Mouse (Mus musculus): ENCODE measurements around the gene Hscb. TPM values are rescaled to one million over a fixed set of nuclear protein-coding genes. Genes with fewer than 3 reads are reported as not detected.
A peak's percentile ranks its signal among the peaks of the same experiment; 100 is the strongest.
"Not testable (repeated sequence)": the region's sequence is repeated elsewhere in the genome, so short reads cannot be mapped to it uniquely, and the experiment has no call there.

The Hscb gene
- 10 to 100 TPM; 21.2 to 27.7 TPM for total RNA-seq (2021)
- long read RNA-seq, experiment 1, transcript Hscb-201 (6 exons, 804 nt) = major isoform, 14 of 20 reads
- long read RNA-seq, experiment 1, partial matches to known transcripts = 1 of 20 reads
- long read RNA-seq, experiment 1, other reads (novel, unspliced or antisense) = 2 of 20 reads
- long read RNA-seq, experiment 2, transcript Hscb-201 (6 exons, 804 nt) = major isoform, 19 of 26 reads
- long read RNA-seq, experiment 2, partial matches to known transcripts = 4 of 26 reads
- long read RNA-seq, experiment 2, other reads (novel, unspliced or antisense) = 2 of 26 reads

DNA sequence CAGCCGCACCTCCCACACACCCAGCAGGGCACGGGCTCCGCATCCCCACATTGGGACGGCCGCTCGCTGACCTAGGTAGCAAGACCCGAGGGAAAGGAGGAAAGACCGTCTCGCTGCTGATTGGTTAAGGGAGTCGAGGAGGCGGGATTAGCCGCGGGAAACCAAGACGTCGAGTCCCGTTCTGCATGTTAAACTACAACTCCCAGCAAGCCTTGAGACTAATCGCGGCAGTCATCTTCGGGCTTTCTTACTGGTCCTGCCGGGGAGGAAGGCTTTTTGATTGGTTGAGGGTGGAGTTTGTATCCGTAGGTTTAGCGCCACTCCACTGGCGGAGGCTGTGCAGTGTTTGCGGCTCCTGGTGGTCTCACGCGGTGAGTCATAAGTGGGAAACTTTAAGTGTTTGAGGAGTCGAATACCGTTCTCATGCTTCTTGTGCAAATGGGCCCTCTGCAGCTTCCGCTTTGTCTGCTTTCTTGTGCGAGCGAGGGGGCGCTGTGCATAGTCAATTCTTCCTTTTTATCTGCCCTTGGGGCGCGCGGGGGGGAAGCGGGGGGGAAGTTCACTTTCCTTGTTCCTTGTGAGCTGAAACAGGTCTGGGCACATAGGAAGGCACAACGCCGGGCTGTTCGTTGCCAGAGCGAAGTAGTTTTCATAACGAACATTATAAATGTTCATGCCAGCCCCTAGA lies at the start of gene Hscb, which contains the start of gene Chek2:
TSS of gene Hscb (minus strand) at position 100 of the 688 bp plus-strand sequence.
TSS of gene Chek2 (plus strand) at position 302 of the 688 bp plus-strand sequence.
- DNase-seq = peak; percentile 96

DNA sequence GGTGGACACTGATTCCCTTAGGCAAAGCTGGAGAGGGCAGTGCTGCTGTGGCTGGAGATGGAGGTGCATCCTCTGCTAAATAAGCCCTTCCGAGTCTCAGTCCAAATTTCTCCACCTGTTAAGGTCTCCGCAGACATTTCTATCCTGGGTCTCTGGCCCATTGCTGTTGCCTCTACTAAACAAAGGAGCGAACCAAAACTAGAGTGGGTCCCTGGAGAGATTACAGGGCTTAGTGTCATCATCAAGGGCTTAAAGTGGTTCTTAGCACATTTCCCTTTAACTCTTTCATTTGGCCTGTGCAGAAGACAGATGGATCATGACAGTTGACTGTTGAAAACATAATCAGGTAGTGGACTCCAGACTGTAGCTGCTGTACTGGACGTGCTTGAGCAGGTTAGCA lies 49.0 kb upstream of the Hscb start:
- no peak for DNase-seq

DNA sequence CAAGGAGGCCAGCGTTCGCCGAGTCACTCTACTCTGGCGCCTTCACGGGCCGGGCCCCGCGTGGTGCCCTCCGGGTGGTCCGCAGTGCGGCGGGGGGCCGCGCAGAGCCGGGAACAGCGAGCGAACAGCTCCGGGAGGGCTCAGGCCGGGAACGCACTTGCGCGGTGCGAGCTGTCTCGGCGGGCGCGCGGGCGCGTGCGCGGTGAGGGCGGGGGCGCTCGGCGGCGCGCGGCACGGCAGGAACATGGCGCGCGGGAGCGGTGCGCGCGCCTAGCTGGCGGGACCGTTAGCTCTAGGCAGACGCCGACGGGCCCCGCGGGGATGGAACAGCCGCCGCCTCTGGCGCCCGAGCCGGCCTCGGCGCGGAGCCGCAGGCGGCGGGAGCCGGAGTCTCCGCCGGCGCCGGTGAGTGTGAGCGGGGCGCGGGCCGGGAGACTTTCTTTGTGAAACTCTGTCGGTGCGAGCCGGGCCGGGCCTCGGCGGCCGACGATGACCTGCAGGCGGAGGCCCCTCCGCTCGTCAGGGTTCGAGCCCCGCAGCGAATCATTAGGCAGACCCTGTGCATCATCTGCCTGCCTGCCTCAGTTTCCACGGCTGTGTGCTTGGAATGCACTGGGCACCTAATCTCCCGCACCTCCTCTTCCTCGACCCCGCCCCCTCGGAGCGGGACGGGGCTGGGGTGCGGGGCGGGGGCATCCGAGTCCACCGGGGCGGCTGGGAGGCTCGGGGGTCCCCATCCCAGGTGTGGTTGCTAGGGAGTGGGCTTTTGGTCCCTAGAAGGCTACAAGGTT lies 40.2 kb upstream of the Hscb start, which contains the start of gene Ttc28:
TSS of gene Ttc28 (plus strand) at position 220 of the 791 bp plus-strand sequence.
- peak; percentile 94 for DNase-seq

- DNase-seq = no peak
Measured at GRCm38 (mm10) chr5:110879042-110879441, 39.5 kb upstream of the Hscb start.

DNA sequence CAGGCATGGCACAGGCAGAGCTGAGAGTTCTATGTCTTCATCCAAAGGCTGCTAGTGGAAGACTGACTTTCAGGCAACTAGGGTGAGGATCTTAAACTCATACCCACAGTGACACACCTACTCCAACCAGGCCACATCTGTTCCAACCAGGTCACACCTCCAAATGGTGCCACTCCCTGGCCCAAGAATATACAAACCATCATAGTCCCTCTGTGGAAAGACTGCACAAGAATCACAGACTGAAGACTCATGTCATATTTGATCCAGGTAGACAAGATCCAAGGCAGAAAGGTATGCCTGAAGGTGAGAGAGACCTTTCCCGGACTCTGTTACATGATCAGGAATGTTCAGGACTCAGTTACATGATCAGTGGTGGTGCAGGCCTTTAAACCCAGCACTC lies 38.9 kb upstream of the Hscb start:
- not testable (repeated sequence) for DNase-seq

GRCm38 (mm10) chr5:110877666-110878505 lies 38.3 kb upstream of the Hscb start:
- DNase-seq = no peak

DNA sequence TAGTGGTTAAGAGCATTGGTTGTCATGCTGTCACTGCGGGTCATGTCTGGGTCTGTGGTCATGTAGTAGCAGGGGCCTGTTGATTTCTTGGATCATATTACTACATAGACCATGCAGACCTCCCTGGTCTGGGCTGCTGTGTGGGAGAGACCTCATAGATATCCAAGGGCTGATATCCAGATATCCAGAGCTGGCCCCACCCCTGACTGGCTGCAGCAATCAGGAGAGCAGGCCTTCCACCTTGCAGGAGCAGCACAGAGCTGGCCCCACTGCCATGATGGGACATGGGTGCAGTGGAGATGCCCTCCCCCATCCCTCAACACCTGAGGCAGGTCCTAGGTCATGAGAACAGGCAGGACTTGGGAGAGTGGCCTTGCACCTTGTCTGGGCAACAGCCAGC lies 35.7 kb upstream of the Hscb start:
- DNase-seq = no peak

GRCm38 (mm10) chr5:110874711-110875110 lies 35.1 kb upstream of the Hscb start:
- DNase-seq = peak; percentile 62

GRCm38 (mm10) chr5:110873160-110873559 lies 33.6 kb upstream of the Hscb start:
- no peak for DNase-seq

DNA sequence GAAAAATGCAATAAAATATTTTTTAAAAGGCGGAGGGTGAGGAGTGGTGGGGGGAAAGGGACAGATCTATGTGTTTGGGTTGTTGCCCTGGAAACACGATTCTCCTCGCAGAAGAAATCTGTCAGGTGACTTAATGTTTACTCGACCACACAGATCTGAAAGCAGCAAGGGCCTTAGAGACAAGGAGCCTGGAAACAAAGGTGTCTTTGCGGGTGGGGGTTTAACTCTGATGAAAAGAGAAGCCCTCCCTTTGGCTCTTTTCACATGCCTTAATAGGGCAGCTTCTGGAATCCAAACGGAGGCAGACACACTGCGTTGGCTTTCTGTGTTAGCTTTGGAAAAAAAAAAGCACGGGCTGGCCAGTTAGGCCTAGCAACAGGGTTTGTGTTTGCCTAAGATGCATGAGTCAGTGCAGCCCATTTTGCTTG lies 29.7 kb upstream of the Hscb start:
- no peak for DNase-seq

DNA sequence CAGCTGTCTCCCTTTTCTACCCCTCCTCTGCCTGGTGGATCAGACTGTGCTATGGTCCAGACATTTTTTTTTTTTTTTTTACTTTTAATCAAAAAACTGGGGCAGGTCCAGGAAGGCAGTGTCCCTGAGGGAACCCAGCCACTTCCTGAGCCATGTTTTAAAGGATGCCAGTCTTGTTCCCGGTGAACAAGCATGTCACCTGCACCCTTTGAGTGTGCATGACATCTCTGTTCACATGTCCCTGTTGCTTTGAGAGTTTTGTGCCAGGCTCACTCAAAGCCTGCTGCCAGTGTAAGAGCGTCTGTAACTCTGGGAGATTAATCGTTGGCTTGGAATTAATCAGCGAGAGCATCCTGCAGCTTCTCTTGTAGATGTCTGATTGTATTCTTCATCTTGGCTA lies 28.9 kb upstream of the Hscb start:
- DNase-seq = no peak

GRCm38 (mm10) chr5:110860445-110860844 lies 20.9 kb upstream of the Hscb start:
- DNase-seq = no peak

DNA sequence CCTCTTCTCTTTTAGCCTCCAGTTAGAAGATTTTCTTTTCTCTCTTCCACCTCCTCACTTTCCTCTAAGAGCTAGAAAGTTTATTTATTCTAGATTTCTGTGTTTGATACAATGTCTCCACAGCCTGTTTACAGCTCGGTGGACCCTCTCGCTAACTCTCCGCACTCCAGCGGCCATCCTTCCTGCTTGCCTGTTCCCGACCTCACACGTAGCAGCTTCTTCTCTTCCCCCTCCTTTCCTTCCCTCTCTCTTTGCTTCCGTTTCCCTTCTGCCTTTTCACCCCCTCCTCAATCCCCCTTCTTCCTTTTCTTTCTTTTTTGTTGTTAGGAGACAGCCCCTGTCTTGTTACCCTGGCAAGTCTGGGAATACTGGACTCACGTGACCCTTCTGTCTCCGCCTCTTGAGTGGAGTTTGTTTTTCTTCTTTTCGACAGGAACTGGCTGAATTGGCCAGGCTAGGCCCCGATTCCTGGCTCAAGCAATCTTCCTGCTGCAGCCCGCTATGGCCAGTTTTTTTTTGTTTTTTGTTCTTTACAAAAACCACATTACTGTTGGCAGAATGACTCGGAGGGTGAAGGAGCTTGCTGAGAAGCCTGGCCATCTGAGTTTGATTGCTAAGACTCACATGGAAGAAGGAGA lies 19.6 kb upstream of the Hscb start:
- DNase-seq = peak; percentile 66

DNA sequence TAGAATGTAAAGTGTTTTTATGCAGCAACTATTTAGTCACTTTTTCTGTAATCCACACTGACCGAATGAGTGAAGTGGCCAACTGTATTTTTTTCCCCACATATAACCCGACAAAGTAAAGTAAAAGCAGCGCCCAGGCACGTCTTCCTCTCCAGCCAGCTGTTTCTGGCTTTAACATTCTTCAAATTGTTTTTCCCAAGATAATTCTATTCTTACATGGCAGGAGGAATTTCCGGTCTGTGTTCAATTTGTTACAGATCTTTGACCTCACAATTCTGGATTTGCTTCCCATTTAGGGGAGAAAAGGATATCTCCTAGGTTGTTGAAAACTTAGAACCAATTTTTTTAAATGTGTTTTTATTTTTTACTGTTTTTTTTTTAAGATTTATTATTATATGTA lies 17.5 kb upstream of the Hscb start:
- DNase-seq = no peak

DNA sequence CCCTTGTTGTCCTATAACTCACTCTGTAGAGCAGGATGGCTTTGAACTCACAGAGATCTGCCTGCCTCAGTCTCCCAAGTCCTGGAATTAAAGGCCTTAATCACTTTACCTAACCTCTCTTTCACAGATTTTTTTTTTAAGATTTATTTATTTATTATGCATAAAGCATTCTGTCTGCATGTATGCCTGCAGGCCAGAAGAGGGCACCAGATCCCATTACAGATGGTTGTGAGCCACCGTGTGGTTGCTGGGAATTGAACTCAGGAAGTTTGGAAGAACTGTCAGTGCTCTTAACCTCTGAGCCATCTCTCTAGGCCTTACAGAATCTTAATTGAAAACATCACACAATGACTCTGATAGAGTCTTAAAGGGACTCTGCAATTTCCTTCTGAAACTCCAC lies 13.4 kb upstream of the Hscb start:
- no peak for DNase-seq

DNA sequence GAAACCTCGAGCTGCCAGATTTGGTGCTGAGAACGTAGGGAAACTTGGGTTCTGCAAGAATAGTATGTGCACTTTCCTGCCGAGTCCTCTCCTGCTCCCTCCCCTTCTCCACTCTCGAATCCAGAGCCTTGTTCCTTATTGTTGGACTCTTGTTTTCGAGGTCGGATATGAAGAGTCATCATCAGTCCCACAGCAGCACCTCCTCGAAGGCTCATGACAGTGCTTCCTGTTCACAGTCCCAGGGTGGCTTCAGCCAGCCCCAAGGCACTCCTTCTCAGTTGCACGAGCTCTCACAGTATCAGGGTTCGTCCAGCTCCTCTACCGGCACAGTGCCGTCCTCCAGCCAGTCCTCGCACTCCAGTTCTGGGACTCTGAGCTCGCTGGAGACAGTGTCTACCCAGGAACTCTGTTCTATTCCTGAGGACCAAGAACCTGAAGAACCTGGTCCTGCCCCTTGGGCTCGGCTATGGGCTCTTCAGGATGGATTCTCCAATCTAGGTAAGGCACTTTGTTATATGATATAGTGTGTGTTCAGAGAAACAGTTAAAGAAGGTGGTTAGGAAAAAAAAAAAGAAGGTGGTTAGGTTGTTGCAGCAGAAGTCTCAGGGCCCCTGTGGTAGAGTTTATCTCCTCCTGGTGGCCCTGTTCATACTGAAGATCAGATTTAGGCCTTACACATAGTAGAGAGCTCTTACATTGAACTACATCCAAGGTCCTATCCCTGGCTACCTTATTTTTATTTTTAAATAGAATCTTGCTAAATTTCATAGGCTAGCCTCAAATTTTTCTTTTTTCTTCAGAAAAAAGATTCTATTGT lies 1.7 kb upstream of the Hscb start:
- DNase-seq = no peak

DNA sequence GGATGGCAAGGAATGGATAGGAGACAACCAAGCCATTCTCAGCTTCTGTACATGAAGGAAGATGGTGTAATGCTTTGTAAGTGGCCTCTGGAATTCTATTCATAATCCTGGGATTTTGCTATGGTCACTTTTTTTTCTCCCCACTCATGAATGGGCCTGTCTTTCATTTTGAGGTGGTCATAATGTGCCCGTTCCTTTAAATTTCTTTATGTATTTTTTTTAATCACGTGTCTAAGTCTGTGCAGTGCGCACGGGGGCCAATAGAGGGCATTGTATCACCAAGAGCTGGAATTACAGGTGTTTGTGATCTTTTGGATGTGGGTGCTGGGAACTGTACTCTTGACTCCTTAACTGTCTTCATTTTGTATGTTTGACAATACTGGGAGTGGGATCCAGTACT lies 888 bp upstream of the Hscb start:
- DNase-seq = peak; percentile 46

DNA sequence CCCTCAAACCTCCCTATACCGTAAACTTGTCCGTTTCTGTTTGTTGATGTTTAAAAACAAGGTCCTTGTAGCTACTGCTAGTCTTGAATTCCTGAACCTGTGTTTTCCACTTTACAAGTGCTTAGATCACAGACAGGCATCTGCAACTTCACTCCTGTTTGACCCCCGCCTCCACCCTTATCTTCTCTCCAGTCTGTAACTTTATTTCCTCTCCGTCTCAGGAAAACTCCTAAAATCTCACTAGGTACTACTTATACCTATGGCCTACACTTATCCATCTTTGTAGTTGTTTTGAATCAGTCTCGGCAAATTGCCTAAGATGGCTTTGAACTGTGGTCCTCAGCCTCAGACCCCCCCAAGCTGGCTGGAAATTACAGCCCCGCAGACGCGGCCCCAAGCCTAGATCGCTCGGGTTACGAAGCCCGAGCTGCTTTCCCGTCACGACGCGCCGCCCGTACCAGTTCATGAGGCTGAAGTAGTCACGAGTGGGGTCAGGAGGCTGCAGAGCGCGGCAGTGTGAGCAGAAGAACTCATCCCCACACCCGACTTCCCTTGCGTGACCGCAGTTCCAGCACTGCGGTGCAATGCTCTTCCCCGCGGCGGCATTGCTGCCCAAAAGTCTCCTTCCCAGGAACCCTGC lies 419 bp downstream of the Hscb start:
- DNase-seq = no peak

DNA sequence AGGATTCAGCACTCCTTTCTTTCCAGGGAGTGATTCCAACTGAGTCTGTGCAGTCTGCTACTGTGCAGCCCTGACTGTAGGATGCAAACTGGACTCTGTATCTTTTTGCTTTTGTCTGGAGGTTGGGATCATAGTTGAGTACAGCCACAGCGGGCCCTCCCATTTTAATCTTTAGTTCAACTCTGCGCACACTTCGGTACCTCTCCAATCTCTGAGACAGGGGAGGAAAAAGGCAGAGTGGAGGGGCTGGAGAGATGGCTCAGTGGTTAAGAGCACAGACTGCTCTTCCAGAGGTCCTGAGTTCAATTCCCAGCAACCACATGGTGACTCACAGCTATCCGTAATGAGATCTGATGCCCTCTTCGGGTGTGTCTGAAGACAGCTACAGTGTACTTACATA lies 1.6 kb downstream of the Hscb start:
- DNase-seq = not testable (repeated sequence)

- DNase-seq = peak; percentile 67
Measured at GRCm38 (mm10) chr5:110835959-110836358, 3.6 kb downstream of the Hscb start.
